ENCODE assay signal across 22 mouse cellular contexts in the genomic region with DNA sequence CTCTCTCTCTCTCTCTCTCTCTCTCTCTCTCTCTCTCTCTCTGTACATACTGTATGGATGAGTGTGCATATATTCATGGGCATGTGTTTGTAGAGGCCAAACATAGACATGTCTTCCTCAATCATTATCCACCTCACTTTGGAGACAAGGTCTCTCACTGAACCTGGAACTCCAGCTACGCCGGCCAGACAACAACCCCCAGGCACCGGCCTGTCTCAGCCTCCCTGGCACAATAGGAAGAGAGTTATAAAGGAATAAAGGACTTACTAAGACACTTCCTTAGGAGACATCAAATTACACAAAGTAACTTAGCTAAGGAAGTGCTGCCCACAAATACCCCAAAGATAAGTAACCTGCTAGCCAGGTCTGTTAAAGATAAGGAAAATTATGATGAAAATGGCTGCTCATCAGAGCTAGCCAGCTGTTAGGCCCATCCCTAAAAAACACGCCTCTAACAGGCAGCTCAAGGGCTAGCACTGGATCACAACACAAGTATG.
A peak's percentile ranks its signal among the peaks of the same experiment; 100 is the strongest.
DNase-seq lines count a peak whose midpoint lies in the region; ATAC-seq and TF ChIP-seq lines count a peak whose summit lies in the region.
"Had no signal": no experiment of that assay in that cellular context is flagged by ENCODE, and none has a peak within 500 bp of the region (broad histone marks: within the 10 kb centered on the region; RNA-seq: fewer than 3 reads in every experiment).

No protein-coding gene starts in this region.

- H3K4me1 ChIP-seq in G1E (ENCODE audit: insufficient read depth, low read depth, low read length) = peaks cover 36% of the 10 kb centered on the region
- no peaks in the 10 kb centered on the region for H3K4me1 ChIP-seq in intestine, embryonic 16.5 days (ENCODE audit: control insufficient read depth, insufficient read depth, low read length)
- H3K4me1 ChIP-seq: heart, embryonic 12.5 days; limb, embryonic 10.5 days; neural tube, embryonic 12.5 days had no signal

- no peak overlapping the region for H3K9ac ChIP-seq in intestine, embryonic 16.5 days (ENCODE audit: low read depth, low read length)
- H3K9ac ChIP-seq: heart, embryonic 12.5 days; lung, embryonic 14.5 days; neural tube, embryonic 12.5 days had no signal

- no peaks in the 10 kb centered on the region for H3K27me3 ChIP-seq in G1E (ENCODE audit: insufficient read depth, low read length)
- no peaks in the 10 kb centered on the region for H3K27me3 ChIP-seq in intestine, embryonic 16.5 days (replicated peaks; ENCODE audit: control insufficient read depth, insufficient read depth, low read length)
- H3K27me3 ChIP-seq: CH12.LX; heart, embryonic 12.5 days; neural tube, embryonic 12.5 days; Patski had no signal

- WGBS in intestine, embryonic 16.5 days = 85% methylated on average over 4 of the region's 4 CpGs

- no peak overlapping the region for H3K27ac ChIP-seq in intestine, embryonic 16.5 days (ENCODE audit: low read length)
- H3K27ac ChIP-seq: limb, embryonic 10.5 days; macrophage; neural tube, embryonic 12.5 days had no signal

- intact Hi-C loops in left cerebral cortex, postnatal 25 days (cut with DNase I) = no loop called here

- no peaks in the 10 kb centered on the region for H3K36me3 ChIP-seq in G1E (replicated peaks)
- no peaks in the 10 kb centered on the region for H3K36me3 ChIP-seq in intestine, embryonic 16.5 days (ENCODE audit: control insufficient read depth, insufficient read depth, low read length)
- H3K36me3 ChIP-seq: heart, embryonic 12.5 days; limb, embryonic 10.5 days; neural tube, embryonic 12.5 days had no signal

- no peaks in the 10 kb centered on the region for H3K9me3 ChIP-seq in G1E (replicated peaks)
- no peaks in the 10 kb centered on the region for H3K9me3 ChIP-seq in intestine, embryonic 16.5 days (ENCODE audit: control insufficient read depth, low read length)
- H3K9me3 ChIP-seq: heart, embryonic 12.5 days; limb, embryonic 10.5 days; neural tube, embryonic 12.5 days had no signal

- H3K4me2 ChIP-seq in intestine, embryonic 16.5 days (ENCODE audit: low read depth, low read length) = no peak overlapping the region
- H3K4me2 ChIP-seq: heart, embryonic 12.5 days; lung, embryonic 14.5 days; neural tube, embryonic 12.5 days had no signal

- no peak for DNase-seq in G1E (ENCODE audit: low spot score)
- DNase-seq in MEL-GATA-1-ER (ENCODE audit: extremely low read depth, low read depth) = peak; percentile 94
- DNase-seq in left cerebral cortex, postnatal 25 days (ENCODE audit: low spot score in 2 of 2) = no peak
- no peak for DNase-seq in thymus, postnatal 36 days
- DNase-seq: cerebellum, adult 8-10 months; embryo, embryonic 11 days; gastrocnemius, postnatal 14 days; heart, postnatal 36 days; kidney, adult 8-10 months; kidney, postnatal 36 days; lung, embryonic 14.5 days had no signal

- peak; percentile 49; the same call in 1 of the 2 replicates for ATAC-seq in G1E (ENCODE audit: extremely low read depth, insufficient number of reproducible peaks, low FRiP score, poor library complexity, severe bottlenecking)
- ATAC-seq in intestine, embryonic 16.5 days = 0 out of 2 replicates have a peak, but pooled peaks have one; percentile 38
- ATAC-seq in megakaryocyte, adult 5-6 weeks (ENCODE audit: poor library complexity, severe bottlenecking) = 0 out of 2 replicates have a peak, but pooled peaks have one; percentile 21
- no peak for ATAC-seq in frontal cortex, adult (ENCODE audit: low TSS enrichment)
- ATAC-seq: hindbrain, embryonic 16.5 days; midbrain, embryonic 16.5 days; Patski had no signal

- TF ChIP-seq CTCF in G1E (IDR thresholded peaks at IDR 0.05; ENCODE audit: low read depth, low read length) = no peak

- no peak overlapping the region; the same call in 1 of the 2 replicates for H3K4me3 ChIP-seq in G1E (ENCODE audit: low read depth, low read length)
- no peak overlapping the region for H3K4me3 ChIP-seq in intestine, embryonic 16.5 days (ENCODE audit: low read length)
- H3K4me3 ChIP-seq: heart, embryonic 12.5 days; limb, embryonic 10.5 days; neural tube, embryonic 12.5 days had no signal
